Mouse (Mus musculus): ENCODE results near the gene Fbxo40.

The Fbxo40 gene

GRCm38 (mm10) chr16:36921067-36921613 is 69.1 kb downstream of the Fbxo40 start:
- no peak for DNase-seq (ENCODE audit: low spot score)

- DNase-seq (ENCODE audit: low spot score), result no peak
Measured at GRCm38 (mm10) chr16:36920410-36920809, 69.9 kb downstream of the Fbxo40 start.

- no peak for DNase-seq (ENCODE audit: low spot score)
Measured at GRCm38 (mm10) chr16:36918505-36918904, 71.8 kb downstream of the Fbxo40 start.

- no peak for DNase-seq (ENCODE audit: low spot score)
Measured at GRCm38 (mm10) chr16:36914195-36914594, 76.1 kb downstream of the Fbxo40 start.
